Mouse (Mus musculus) layer of hippocampus, adult 2 months (tissue): ENCODE results near the gene Rpl12. TPM values are rescaled to one million over a fixed set of nuclear protein-coding genes. Genes with fewer than 3 reads are reported as not detected.
A peak's percentile ranks its signal among the peaks of the same experiment; 100 is the strongest.

Source experiments
- DNase-seq, 2 experiments: peaks; one replicate each; pipeline ENCODE4 v3.0.0; 2022; ENCODE audit warnings: low spot score in 2 of 2
- H3K27ac ChIP-seq: fragments of 200-600 bp; 2 replicates; pipeline ENCODE4 v1.8.1; 2022
- H3K4me3 ChIP-seq: fragments of 200-600 bp; 2 replicates; pipeline ENCODE4 v1.8.1; 2022; ENCODE audit warnings: mild to moderate bottlenecking
- CTCF ChIP-seq: fragments of 200-600 bp; conservative IDR thresholded peaks from 2 replicates; pipeline ENCODE4 v1.8.1; 2022; ENCODE audit warnings: antibody characterized with exemption, mild to moderate bottlenecking, moderate library complexity
- long read RNA-seq, 2 experiments: library from polyadenylated mRNA; stranded (forward); transcript quantifications; one replicate each; pipeline ENCODE4 v2.0.0; 2021; ENCODE audit warnings: borderline mapping rate in 2 of 2
- total RNA-seq, 2 experiments: library from RNA; stranded (reverse); gene quantifications; 2 replicates each; pipeline ENCODE4 v1.2.3; 2021

The Rpl12 gene
- total RNA-seq: 100 to 1,000 TPM; 115 to 125 TPM
- long read RNA-seq, experiment 1, transcript Rpl12-203 (7 exons, 1,242 nt): major isoform, 26 of 30 reads
- long read RNA-seq, experiment 1, partial matches to known transcripts: 2 of 30 reads
- long read RNA-seq, experiment 1, other reads (novel, unspliced or antisense): 1 of 30 reads
- long read RNA-seq, experiment 2, transcript Rpl12-203 (7 exons, 1,242 nt): major isoform, 30 of 33 reads
- long read RNA-seq, experiment 2, partial matches to known transcripts: 2 of 33 reads
- long read RNA-seq, experiment 2, other reads (novel, unspliced or antisense): 0 of 33 reads

DNA sequence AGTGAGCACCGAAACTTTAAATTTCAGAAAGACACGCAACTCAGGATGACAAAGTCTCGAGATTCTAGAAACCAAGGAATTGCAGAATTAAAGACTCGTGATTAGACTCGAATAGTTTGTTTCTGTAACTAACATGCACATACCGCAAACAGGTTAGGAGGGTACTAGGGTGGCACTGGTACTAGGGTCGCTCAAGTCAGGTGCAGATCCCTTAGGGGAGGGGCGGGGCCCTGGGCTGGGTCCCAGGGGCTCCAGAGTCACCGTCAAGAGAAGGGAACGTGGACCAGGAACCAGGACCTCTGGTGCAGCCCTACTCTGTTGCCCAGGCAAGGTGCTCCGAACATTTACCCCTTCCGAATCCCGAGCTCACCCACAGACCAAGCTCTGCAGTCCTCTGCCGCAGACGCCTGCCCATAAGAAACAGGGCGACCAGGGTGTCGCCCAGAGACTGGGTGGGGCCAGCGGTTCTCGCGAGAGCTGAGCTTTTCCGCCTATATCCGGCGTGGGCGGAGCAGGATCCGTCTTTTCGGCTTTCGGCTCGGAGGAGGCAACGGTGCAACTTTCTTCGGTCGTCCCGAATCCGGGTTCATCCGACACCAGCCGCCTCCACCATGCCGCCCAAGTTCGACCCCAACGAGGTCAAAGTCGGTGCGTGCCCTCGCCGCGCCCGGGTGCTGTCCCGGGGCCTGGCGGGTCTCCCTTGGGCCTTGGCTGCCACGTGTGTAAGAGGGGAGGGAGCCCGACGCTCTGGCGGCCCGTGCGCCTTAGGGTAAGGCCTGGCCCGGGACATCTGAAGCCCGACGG, at the start of gene Rpl12, which contains the start of gene Lrsam1:
Gene Rpl12 (plus strand): TSS at position 368 of the 804 bp plus-strand sequence.
Gene Lrsam1 (minus strand): TSS at position 423 of the 804 bp plus-strand sequence.
- peak within 1 kb of the TSS; percentile 85 for H3K4me3 ChIP-seq
- peak; percentile 94 to 95 for DNase-seq
- no peak for TF ChIP-seq CTCF
- H3K27ac ChIP-seq: peak within 1 kb of the TSS; percentile 90

- TF ChIP-seq CTCF: no peak
- no peak for DNase-seq
- no peak overlapping the region for H3K27ac ChIP-seq
- no peak overlapping the region for H3K4me3 ChIP-seq
Observed at GRCm38 (mm10) chr2:32911639-32912182, 49.6 kb upstream of the Rpl12 start.

DNA sequence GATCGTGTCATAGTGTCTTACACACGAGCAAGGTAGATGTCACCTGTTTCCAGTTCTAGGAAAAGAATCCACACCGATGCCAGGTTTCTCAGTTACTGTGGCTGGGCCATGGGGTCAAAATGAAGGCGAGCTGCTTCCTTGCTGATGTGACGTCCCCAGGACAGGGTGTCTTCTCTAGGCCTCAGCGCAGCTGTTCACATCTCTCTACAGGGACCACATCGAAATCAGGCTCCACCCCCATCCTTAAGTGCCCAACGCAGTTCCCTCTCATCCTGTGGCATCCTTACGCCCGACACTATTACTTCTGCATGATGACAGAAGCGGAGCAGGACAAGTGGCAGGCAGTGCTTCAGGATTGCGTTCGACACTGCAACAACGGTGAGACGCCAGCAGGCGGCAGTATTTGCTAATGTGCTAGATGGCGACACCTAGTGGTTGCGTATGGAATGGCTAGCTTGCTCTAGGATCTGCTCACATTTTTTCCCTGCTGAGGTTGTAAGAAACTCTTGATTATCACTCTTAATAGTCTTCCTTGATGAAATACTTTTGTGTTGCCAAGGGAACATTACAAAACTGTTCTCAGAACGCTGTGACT, 49.1 kb upstream of the Rpl12 start:
- DNase-seq: peak; percentile 80 to 82
- no peak overlapping the region for H3K4me3 ChIP-seq
- H3K27ac ChIP-seq: no peak overlapping the region
- peak; percentile 100 for TF ChIP-seq CTCF

DNA sequence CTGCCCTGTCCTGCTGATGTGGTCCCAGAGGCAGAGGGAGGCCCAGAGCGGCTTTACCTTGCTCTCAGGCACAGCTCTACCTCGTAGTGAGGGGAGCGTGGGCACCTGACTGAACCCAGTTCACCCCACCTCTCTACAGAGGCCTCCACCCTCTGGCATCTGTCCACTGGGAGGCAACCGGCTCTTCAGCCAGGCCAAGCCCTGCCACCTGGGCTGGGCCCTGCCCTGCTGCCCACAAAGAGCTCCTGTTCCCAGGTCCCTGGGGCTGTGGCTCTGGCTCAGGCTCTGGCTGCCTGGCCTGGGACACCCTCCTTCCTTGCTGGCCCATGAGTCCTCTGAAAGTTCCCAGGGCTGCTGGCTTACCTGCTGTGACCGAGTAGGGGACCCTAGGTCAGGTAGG, 47.0 kb upstream of the Rpl12 start:
- Histone ChIP-seq H3K4me3 (no peak overlapping the region), H3K27ac (peak overlapping the region; percentile 82)
- no peak for TF ChIP-seq CTCF
- DNase-seq: no peak

DNA sequence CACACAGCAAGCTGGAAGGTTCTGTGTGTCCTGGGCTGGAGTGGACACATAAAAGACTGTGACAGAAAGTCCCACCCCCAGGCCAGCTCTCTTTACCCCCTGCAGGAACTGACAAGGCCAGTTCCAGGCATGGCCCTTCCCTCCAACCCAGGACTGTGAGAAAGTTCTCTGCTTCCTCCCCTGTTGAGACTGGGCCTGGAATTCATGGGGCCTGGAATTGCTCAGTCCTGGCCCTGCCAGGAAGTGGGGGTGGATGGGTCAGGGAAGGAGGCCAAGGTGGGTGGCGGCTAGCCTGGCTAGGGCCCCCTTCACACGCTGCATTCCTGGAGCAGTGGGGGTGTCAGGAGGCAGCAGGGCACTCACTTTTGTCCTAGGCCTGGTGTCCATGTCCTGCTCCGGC, 46.5 kb upstream of the Rpl12 start:
- no peak for DNase-seq
- no peak for TF ChIP-seq CTCF
- Histone ChIP-seq H3K27ac (peak overlapping the region; percentile 82), H3K4me3 (no peak overlapping the region)

GRCm38 (mm10) chr2:32917526-32917925, 43.8 kb upstream of the Rpl12 start:
- TF ChIP-seq CTCF: no peak
- DNase-seq: peak; percentile 55
- Histone ChIP-seq H3K27ac (peak overlapping the region; percentile 55; the same call in 1 of the 2 replicates), H3K4me3 (no peak overlapping the region)

DNA sequence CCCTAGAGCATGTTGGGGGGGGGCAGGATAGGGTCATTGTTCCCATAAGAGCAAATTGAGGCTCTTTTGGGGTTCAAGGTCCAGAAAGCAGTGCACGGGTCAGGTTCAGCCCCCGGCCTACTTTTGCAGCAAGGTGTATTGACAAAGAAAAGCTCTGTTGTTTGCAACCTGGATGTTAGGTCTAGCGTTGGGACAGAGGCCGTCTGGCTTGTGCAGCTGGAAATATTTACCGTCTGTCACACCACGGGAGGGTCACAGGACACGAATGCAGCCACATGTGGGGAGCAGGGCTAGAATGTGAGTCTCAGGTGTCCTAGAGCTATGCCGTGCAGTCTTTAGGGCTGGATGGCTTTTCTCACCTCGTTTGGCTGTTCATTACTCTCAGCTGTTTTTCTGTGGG, 43.0 kb upstream of the Rpl12 start:
- DNase-seq: no peak
- no peak overlapping the region for H3K27ac ChIP-seq
- no peak for TF ChIP-seq CTCF
- H3K4me3 ChIP-seq: no peak overlapping the region

- Histone ChIP-seq H3K4me3 (no peak overlapping the region), H3K27ac (no peak overlapping the region)
- 0 out of 2 replicates have a peak, but pooled peaks have one; percentile 13 for TF ChIP-seq CTCF
- no peak for DNase-seq
Observed at GRCm38 (mm10) chr2:32921235-32921634, 40.1 kb upstream of the Rpl12 start.

GRCm38 (mm10) chr2:32921801-32922380, 39.5 kb upstream of the Rpl12 start:
- no peak for DNase-seq
- Histone ChIP-seq H3K27ac (peak overlapping the region; percentile 1; the same call in 1 of the 2 replicates), H3K4me3 (no peak overlapping the region)
- no peak for TF ChIP-seq CTCF

DNA sequence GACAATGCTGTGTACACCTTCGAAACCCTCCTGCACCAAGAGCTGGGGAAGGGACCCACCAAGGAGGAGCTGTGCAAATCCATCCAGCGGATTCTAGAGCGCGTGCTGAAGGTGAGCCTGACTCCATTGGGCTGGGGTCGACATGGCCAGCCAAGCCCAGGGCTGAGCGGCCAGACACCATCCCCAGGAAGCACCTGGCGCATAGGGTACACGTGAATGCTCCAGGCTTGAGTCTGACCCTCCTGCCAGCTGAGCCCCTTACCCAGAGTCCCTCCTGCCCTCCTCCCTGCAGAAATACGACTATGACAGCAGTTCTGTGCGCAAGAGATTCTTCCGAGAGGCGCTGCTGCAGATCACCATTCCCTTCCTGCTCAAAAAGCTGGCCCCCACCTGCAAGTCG, 38.8 kb upstream of the Rpl12 start:
- no peak overlapping the region for H3K4me3 ChIP-seq
- no peak for DNase-seq
- no peak for TF ChIP-seq CTCF

DNA sequence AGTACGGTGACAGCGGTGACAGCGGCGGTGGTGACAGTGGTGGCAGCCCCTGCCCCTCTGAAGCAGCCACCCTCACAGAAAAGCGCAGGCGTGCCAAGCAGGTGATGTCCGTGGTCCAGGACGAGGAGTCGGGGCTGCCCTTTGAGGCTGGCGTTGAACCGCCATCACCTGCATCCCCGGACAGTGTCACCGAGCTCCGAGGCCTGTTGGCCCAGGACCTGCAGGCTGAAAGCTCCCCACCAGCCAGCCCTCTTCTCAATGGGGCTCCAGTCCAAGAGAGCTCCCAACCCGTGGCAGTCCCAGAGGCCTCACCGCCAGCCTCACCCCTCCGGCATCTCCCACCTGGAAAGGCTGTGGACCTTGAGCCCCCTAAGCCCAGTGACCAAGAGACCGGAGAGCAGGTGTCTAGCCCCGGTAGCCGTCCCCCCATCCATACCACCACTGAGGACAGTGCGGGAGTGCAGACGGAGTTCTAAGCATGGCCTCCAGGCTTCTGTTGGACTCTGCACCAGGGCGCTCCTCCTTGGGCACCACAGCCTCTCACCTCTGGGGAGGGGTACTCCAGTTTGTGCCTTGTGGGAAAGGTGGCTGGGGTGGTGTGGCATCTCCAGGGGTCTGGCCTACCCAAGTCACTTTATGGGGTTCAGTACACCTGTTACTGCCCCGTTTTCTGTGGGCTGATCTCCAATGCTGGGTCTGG, 37.7 kb upstream of the Rpl12 start:
- no peak for TF ChIP-seq CTCF
- H3K27ac ChIP-seq: no peak overlapping the region

More for the DNA sequence above, 38.8 kb upstream of the Rpl12 start:
- H3K27ac ChIP-seq: no peak overlapping the region

DNA sequence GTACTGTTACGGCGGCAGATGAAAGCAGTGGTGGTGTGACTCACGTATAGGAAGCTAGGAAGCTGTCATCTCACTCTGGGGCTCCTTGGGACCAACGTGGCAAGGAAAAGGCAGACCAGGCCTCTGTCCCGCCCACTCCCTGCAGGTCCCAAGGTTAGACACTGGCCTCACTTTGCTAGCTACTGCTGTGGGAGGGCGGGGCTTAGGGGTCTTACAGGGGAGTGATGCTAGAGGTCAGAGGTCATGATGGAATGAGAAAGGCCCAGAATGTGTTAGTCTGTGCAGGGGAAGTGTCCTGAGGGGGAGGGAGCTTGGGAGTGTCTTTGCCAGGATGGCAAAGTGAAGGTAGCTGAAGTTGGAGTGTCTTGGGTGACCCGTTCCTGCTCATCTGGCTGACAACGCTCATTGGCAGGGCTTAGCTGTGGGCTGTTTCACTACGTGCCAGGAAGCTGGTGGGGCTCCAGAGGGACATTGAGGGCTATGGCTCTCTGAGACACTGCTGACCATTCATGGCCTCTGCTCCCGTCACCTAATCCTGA, 37.0 kb upstream of the Rpl12 start:
- no peak for DNase-seq
- H3K4me3 ChIP-seq: no peak overlapping the region
- H3K27ac ChIP-seq: no peak overlapping the region
- TF ChIP-seq CTCF: no peak

More for the DNA sequence above, 37.7 kb upstream of the Rpl12 start:
- no peak for DNase-seq
- no peak overlapping the region for H3K4me3 ChIP-seq
